Mouse (Mus musculus) adrenal gland, postnatal 4 days (tissue): ENCODE results near the gene Cpt2. TPM values are rescaled to one million over a fixed set of nuclear protein-coding genes. Genes with fewer than 3 reads are reported as not detected.

Source experiments
- DNase-seq, 2 experiments: peaks; one replicate each; pipeline ENCODE4 v3.0.0; 2021 to 2022; ENCODE audit warnings: low spot score in 2 of 2, mixed read lengths in 2 of 2
- total RNA-seq, 2 experiments: library from RNA; stranded (reverse); gene quantifications; 2 replicates each; pipeline ENCODE4 v1.2.3; 2021

Cpt2 gene
- total RNA-seq, 2 experiments from 2014 or later: 112 to 120 TPM

- no peak for DNase-seq
These were observed 1.5 kb downstream of the Cpt2 start for GRCm38 (mm10) chr4:107921952-107922351.

GRCm38 (mm10) chr4:107921152-107921695, 2.2 kb downstream of the Cpt2 start:
- peak in 1 of 2 experiments; percentile 53 for DNase-seq

GRCm38 (mm10) chr4:107920336-107920735, 3.1 kb downstream of the Cpt2 start:
- peak in 1 of 2 experiments; percentile 11 for DNase-seq

- DNase-seq: no peak
These were observed 13.4 kb downstream of the Cpt2 start for GRCm38 (mm10) chr4:107910020-107910419.

GRCm38 (mm10) chr4:107906561-107906960, 16.8 kb downstream of the Cpt2 start:
- DNase-seq: no peak

GRCm38 (mm10) chr4:107904252-107904651, 19.2 kb downstream of the Cpt2 start:
- no peak for DNase-seq

GRCm38 (mm10) chr4:107900206-107900605, 23.2 kb downstream of the Cpt2 start:
- DNase-seq: no peak

- DNase-seq: no peak
These were observed 24.0 kb downstream of the Cpt2 start for GRCm38 (mm10) chr4:107899211-107899927.

GRCm38 (mm10) chr4:107892663-107893062, 30.7 kb downstream of the Cpt2 start:
- no peak for DNase-seq

- peak; percentile 68 to 82 for DNase-seq
These were observed 33.5 kb downstream of the Cpt2 start, which contains the start of gene 0610037L13Rik for GRCm38 (mm10) chr4:107889731-107890432. TSS of gene 0610037L13Rik (plus strand) at chr4:107889813.

- DNase-seq: no peak
These were observed 34.1 kb downstream of the Cpt2 start for GRCm38 (mm10) chr4:107889385-107889730.

- DNase-seq: no peak
These were observed 37.0 kb downstream of the Cpt2 start for GRCm38 (mm10) chr4:107886371-107886770.

- no peak for DNase-seq
These were observed 41.8 kb downstream of the Cpt2 start for GRCm38 (mm10) chr4:107881631-107882030.

- DNase-seq: peak; percentile 84 to 90
These were observed 44.0 kb downstream of the Cpt2 start, which contains the start of gene Magoh for GRCm38 (mm10) chr4:107879254-107880050. TSS of gene Magoh (plus strand) at chr4:107879755.

- no peak for DNase-seq
These were observed 58.5 kb downstream of the Cpt2 start for GRCm38 (mm10) chr4:107864866-107865265.

GRCm38 (mm10) chr4:107858995-107859394, 64.4 kb downstream of the Cpt2 start:
- no peak for DNase-seq

GRCm38 (mm10) chr4:107856958-107857686, 66.3 kb downstream of the Cpt2 start:
- DNase-seq: no peak
